Comparison of ENCODE assay signal across 9 mouse cellular contexts in genomic region chr3:54154844-54155638, GRCm38 (mm10). TPM values are rescaled to one million over a fixed set of nuclear protein-coding genes. Genes with fewer than 3 reads are reported as not detected.
A peak's percentile ranks its signal among the peaks of the same experiment; 100 is the strongest.
DNase-seq lines count a peak whose midpoint lies in the region; ATAC-seq lines count a peak whose summit lies in the region.
"Had no signal": no experiment of that assay in that cellular context is flagged by ENCODE, and none has a peak within 500 bp of the region (broad histone marks: within the 10 kb centered on the region; RNA-seq: fewer than 3 reads in every experiment).

No protein-coding gene starts in this region.

- H3K9ac ChIP-seq in forebrain, embryonic 15.5 days (replicated peaks) = peak overlapping the region; percentile 59
- peak overlapping the region; percentile 43 for H3K9ac ChIP-seq in midbrain, embryonic 15.5 days

- peak overlapping the region; percentile 66 for H3K4me3 ChIP-seq in heart, embryonic 10.5 days
- H3K4me3 ChIP-seq in forebrain, embryonic 15.5 days = peak overlapping the region; percentile 69
- peak overlapping the region; percentile 56 for H3K4me3 ChIP-seq in midbrain, embryonic 15.5 days

- ATAC-seq in forebrain, embryonic 15.5 days (replicated peaks) = peak; percentile 96
- peak; percentile 97 for ATAC-seq in midbrain, embryonic 15.5 days (replicated peaks)
- ATAC-seq: Patski had no signal

- peaks cover 33% of the 10 kb centered on the region for H3K27me3 ChIP-seq in heart, embryonic 10.5 days (ENCODE audit: insufficient read depth, poor library complexity, severe bottlenecking)
- H3K27me3 ChIP-seq in forebrain, embryonic 15.5 days = peaks cover 8% of the 10 kb centered on the region; the same call in 1 of the 2 replicates
- H3K27me3 ChIP-seq in midbrain, embryonic 15.5 days (replicated peaks) = peaks cover 8% of the 10 kb centered on the region; the same call in 1 of the 2 replicates

- H3K36me3 ChIP-seq in heart, embryonic 10.5 days = no peaks in the 10 kb centered on the region
- no peaks in the 10 kb centered on the region for H3K36me3 ChIP-seq in forebrain, embryonic 15.5 days
- no peaks in the 10 kb centered on the region for H3K36me3 ChIP-seq in midbrain, embryonic 15.5 days (replicated peaks)

- DNase-seq in heart, embryonic 10.5 days (ENCODE audit: low spot score) = peak; percentile 78
- no peak for DNase-seq in heart, adult 8-10 months (ENCODE audit: low spot score)
- peak; percentile 58 for DNase-seq in Muller cell, postnatal 12 days (ENCODE audit: inconsistent ontology term)
- DNase-seq in kidney, postnatal 4 days = peak; percentile 48 to 59
- DNase-seq in gastrocnemius, adult 8-10 months (ENCODE audit: low spot score in 2 of 2) = no peak
- DNase-seq in urinary bladder, adult 2 months (ENCODE audit: low spot score) = no peak

- no peak overlapping the region for H3K27ac ChIP-seq in heart, embryonic 10.5 days
- H3K27ac ChIP-seq in forebrain, embryonic 15.5 days (replicated peaks) = peak overlapping the region; percentile 37; the same call in 1 of the 2 replicates
- H3K27ac ChIP-seq in midbrain, embryonic 15.5 days = peak overlapping the region; percentile 35; the same call in 1 of the 2 replicates

- peaks cover 22% of the 10 kb centered on the region for H3K4me1 ChIP-seq in heart, embryonic 10.5 days
- peaks cover 22% of the 10 kb centered on the region for H3K4me1 ChIP-seq in forebrain, embryonic 15.5 days
- peaks cover 26% of the 10 kb centered on the region for H3K4me1 ChIP-seq in midbrain, embryonic 15.5 days

- H3K9me3 ChIP-seq in heart, embryonic 10.5 days = no peaks in the 10 kb centered on the region
- no peaks in the 10 kb centered on the region for H3K9me3 ChIP-seq in forebrain, embryonic 15.5 days
- H3K9me3 ChIP-seq in midbrain, embryonic 15.5 days = no peaks in the 10 kb centered on the region

- 5% methylated on average over 16 of the region's 16 CpGs for WGBS in heart, embryonic 10.5 days
- 3% methylated on average over 16 of the region's 16 CpGs for WGBS in forebrain, embryonic 15.5 days
- WGBS in midbrain, embryonic 15.5 days = 3% methylated on average over 16 of the region's 16 CpGs

- peak overlapping the region; percentile 99 for H3K4me2 ChIP-seq in forebrain, embryonic 15.5 days (replicated peaks)
- peak overlapping the region; percentile 99 for H3K4me2 ChIP-seq in midbrain, embryonic 15.5 days

RNA-seq across cellular contexts. Expression of gene Trpc4, which starts 0.8 kb away (rescaled TPM):
- 0.10 and 0.29 TPM in 2 replicates for polyA plus RNA-seq in heart, embryonic 10.5 days (2016; fragmentation: Nextera tagmentation; extraction: Ambion mirVana)
- under 1 TPM in 2 of 4 experiments, not detected in 2; 0.11 to 0.28 TPM for total RNA-seq in heart, adult 8-10 months (2022)
- 11.6 and 13.2 TPM in 2 replicates for polyA plus RNA-seq in forebrain, embryonic 15.5 days (2015; fragmentation: Nextera tagmentation; extraction: Ambion mirVana)
- 5.6 and 6.0 TPM in 2 replicates for polyA plus RNA-seq in midbrain, embryonic 15.5 days (2015; fragmentation: Nextera tagmentation; extraction: Ambion mirVana)
- total RNA-seq in gastrocnemius, adult 8-10 months (2022) = under 1 TPM in 3 of 4 experiments, not detected in 1; 0.10 to 0.18 (median 0.16) TPM
- polyA plus RNA-seq in urinary bladder, adult 2 months (2012; rRNA removed) = 1.0 and 1.6 TPM in 2 replicates

Comparison
In these comparisons a context has a peak if more than half of its experiments do, and no peak if none do; other contexts are left out.
1. DNase-seq: peak in heart, embryonic 10.5 days (single experiment), Muller cell, postnatal 12 days (single experiment) and kidney, postnatal 4 days (2 of 2); none in heart, adult 8-10 months (single experiment), gastrocnemius, adult 8-10 months (0 of 2) and urinary bladder, adult 2 months (single experiment).
2. Peak in every context shown above with its lines, with median percentiles within 50 percentile points of each other: H3K4me3 ChIP-seq.